Mouse (Mus musculus) liver, embryonic 14.5 days (tissue): ENCODE results near the gene Mroh3. TPM values are rescaled to one million over a fixed set of nuclear protein-coding genes. Genes with fewer than 3 reads are reported as not detected.

Source experiments
- ATAC-seq: fragments of 200-750 bp; cut with Nextera tagmentation; 2 replicates; pipeline ENCODE4 v1.8.0; 2017; ENCODE audit warnings: moderate number of reproducible peaks, mild to moderate bottlenecking, moderate library complexity; ENCODE audit not compliant: insufficient read depth
- DNase-seq, 3 experiments: peaks; one replicate each; pipeline ENCODE4 v3.0.0-alpha.2; 2012 to 2013; ENCODE audit warnings: low read depth in 3 of 3, low spot score in 3 of 3
- H3K27ac ChIP-seq: fragments of 300-500 bp; sonication (generic); 2 replicates; pipeline ENCODE4 v1.5.1; 2014; ENCODE audit warnings: moderate library complexity, mild to moderate bottlenecking, control low read depth, inconsistent platforms
- H3K27me3 ChIP-seq: fragments of 300-500 bp; sonication (generic); 2 replicates; pipeline ENCODE4 v1.6.1; 2014; ENCODE audit warnings: mild to moderate bottlenecking, low read length, moderate library complexity; ENCODE audit not compliant: control insufficient read depth, insufficient read depth
- H3K36me3 ChIP-seq: fragments of 300-500 bp; sonication (generic); replicated peaks from 2 replicates; pipeline ENCODE4 v1.6.1; 2014; ENCODE audit warnings: low read depth; ENCODE audit not compliant: control insufficient read depth, insufficient read depth
- H3K4me1 ChIP-seq, 2 experiments: fragments of 200-500 bp in 1 of 2; fragments of 300-500 bp in 1 of 2; sonication (generic) in 1 of 2; replicated peaks; 2 replicates each; pipeline ENCODE4 v1.6.1; 2012 to 2014; ENCODE audit warnings: antibody characterized with exemption in 1 of 2, inconsistent platforms in 1 of 2, low read length in 1 of 2; ENCODE audit not compliant: control insufficient read depth in 2 of 2, insufficient read depth in 2 of 2
- H3K4me2 ChIP-seq: fragments of 300-500 bp; sonication (generic); 2 replicates; pipeline ENCODE4 v1.6.1; 2014; ENCODE audit warnings: low read depth, mild to moderate bottlenecking, control low read depth, moderate library complexity
- H3K4me3 ChIP-seq, 2 experiments: fragments of 200-500 bp in 1 of 2; fragments of 300-500 bp in 1 of 2; sonication (generic) in 1 of 2; 2 replicates each; pipeline ENCODE4 v1.5.1; 2012 to 2014; ENCODE audit warnings: low read depth in 2 of 2, low read length in 2 of 2, mild to moderate bottlenecking in 2 of 2, control low read depth in 1 of 2, inconsistent platforms in 1 of 2, moderate library complexity in 1 of 2; ENCODE audit not compliant: insufficient read depth in 1 of 2
- H3K9ac ChIP-seq: fragments of 300-500 bp; sonication (generic); replicated peaks from 2 replicates; pipeline ENCODE4 v1.6.1; 2014; ENCODE audit warnings: mild to moderate bottlenecking, control low read depth, moderate library complexity
- H3K9me3 ChIP-seq: fragments of 300-500 bp; sonication (generic); 2 replicates; pipeline ENCODE4 v1.6.1; 2016; ENCODE audit warnings: low read length, mixed read lengths; ENCODE audit not compliant: control insufficient read depth
- CTCF ChIP-seq: IDR thresholded peaks from 2 replicates; pipeline ENCODE4 v1.5.1; 2016; ENCODE audit warnings: antibody characterized with exemption, low read depth, control low read depth
- EP300 ChIP-seq: IDR thresholded peaks from 2 replicates; pipeline ENCODE4 v1.6.1; 2016; ENCODE audit warnings: antibody characterized with exemption, low read depth
- WGBS: fragments of 180-500 bp; shearing (Covaris S2); extraction: QIAGEN DNeasy Blood & Tissue Kit; methylation state at CpG from one replicate; pipeline ENCODE4 v1.1.7; 2014; ENCODE audit not compliant: insufficient replicate concordance; 5-methylcytosine and 5-hydroxymethylcytosine counted together
- polyA plus RNA-seq, 2 experiments: library from polyadenylated mRNA; depleted of rRNA in 1 of 2; stranded (reverse) in 1 of 2; unstranded in 1 of 2; fragments of >200 nt; fragmentation: Nextera tagmentation in 1 of 2; extraction: Ambion mirVana in 1 of 2; gene quantifications; 2 replicates each; pipeline versions ENCODE4 v1.2.1 to v1.2.3; 2012 to 2014

Mroh3 gene
- polyA plus RNA-seq, 2 experiments: 0.15 TPM; not detected in 1

- no peak for DNase-seq
- Histone ChIP-seq H3K27ac (no peak overlapping the region), H3K4me1 (peaks cover 0 to 12% of the 10 kb centered on the region in 2 experiments; a peak in 2 of 4 replicates), H3K27me3 (peaks cover 6% of the 10 kb centered on the region), H3K9me3 (no peaks in the 10 kb centered on the region), H3K9ac (no peak overlapping the region), H3K4me2 (no peak overlapping the region), H3K36me3 (no peaks in the 10 kb centered on the region), H3K4me3 (no peak overlapping the region)
- no peak for ATAC-seq
- 74% methylated on average over 8 of the region's 8 CpGs for WGBS
- TF ChIP-seq EP300 (no peak), CTCF (no peak)
These were observed 13.2 kb upstream of the Mroh3 start for GRCm38 (mm10) chr1:136225846-136226245.

GRCm38 (mm10) chr1:136223758-136224342, 11.2 kb upstream of the Mroh3 start:
- peaks cover 0 to 8% of the 10 kb centered on the region in 2 experiments; a peak in 2 of 4 replicates for H3K4me1 ChIP-seq
- no peaks in the 10 kb centered on the region for H3K9me3 ChIP-seq
- H3K27ac ChIP-seq: no peak overlapping the region
- WGBS: 68% methylated on average over 10 of the region's 10 CpGs
- DNase-seq (no peak), ATAC-seq (no peak)
- TF ChIP-seq CTCF (no peak), EP300 (no peak)
- no peak overlapping the region for H3K9ac ChIP-seq
- no peaks in the 10 kb centered on the region for H3K27me3 ChIP-seq
- no peak overlapping the region for H3K4me2 ChIP-seq
- H3K36me3 ChIP-seq: no peaks in the 10 kb centered on the region
- no peak overlapping the region for H3K4me3 ChIP-seq

- DNase-seq (no peak), ATAC-seq (no peak)
- Histone ChIP-seq H3K4me3 (no peak overlapping the region), H3K9ac (no peak overlapping the region), H3K4me1 (no peaks in the 10 kb centered on the region), H3K27me3 (no peaks in the 10 kb centered on the region), H3K27ac (no peak overlapping the region), H3K4me2 (no peak overlapping the region), H3K36me3 (no peaks in the 10 kb centered on the region), H3K9me3 (no peaks in the 10 kb centered on the region)
- TF ChIP-seq CTCF (no peak), EP300 (no peak)
- 69% methylated on average over 10 of the region's 10 CpGs for WGBS
These were observed 9.8 kb upstream of the Mroh3 start for GRCm38 (mm10) chr1:136222386-136222785.

- TF ChIP-seq EP300: no peak
- TF ChIP-seq CTCF: no peak
- no peak for ATAC-seq
- Histone ChIP-seq H3K4me2 (no peak overlapping the region), H3K9me3 (no peaks in the 10 kb centered on the region), H3K4me1 (no peaks in the 10 kb centered on the region), H3K27me3 (no peaks in the 10 kb centered on the region), H3K4me3 (no peak overlapping the region), H3K9ac (no peak overlapping the region), H3K27ac (no peak overlapping the region), H3K36me3 (no peaks in the 10 kb centered on the region)
- 64% methylated on average over 10 of the region's 10 CpGs for WGBS
- no peak for DNase-seq
These were observed 7.6 kb upstream of the Mroh3 start for GRCm38 (mm10) chr1:136220037-136220871.

GRCm38 (mm10) chr1:136214304-136214703, 1.7 kb upstream of the Mroh3 start:
- no peak overlapping the region for H3K9ac ChIP-seq
- TF ChIP-seq EP300 (no peak), CTCF (no peak)
- no peak overlapping the region for H3K4me3 ChIP-seq
- no peaks in the 10 kb centered on the region for H3K27me3 ChIP-seq
- no peak overlapping the region for H3K4me2 ChIP-seq
- ATAC-seq: no peak
- DNase-seq: no peak
- no peaks in the 10 kb centered on the region for H3K4me1 ChIP-seq
- no peaks in the 10 kb centered on the region for H3K9me3 ChIP-seq
- H3K27ac ChIP-seq: no peak overlapping the region
- no peaks in the 10 kb centered on the region for H3K36me3 ChIP-seq
- WGBS: 70% methylated on average over 15 of the region's 15 CpGs
